Mouse (Mus musculus) heart, adult 2 months (tissue): ENCODE data around the gene Kif1bp.

Experiments
- CTCF ChIP-seq: fragments of 200-600 bp; IDR thresholded peaks from 2 replicates; pipeline ENCODE4 v1.8.1; 2022; ENCODE audit warnings: antibody characterized with exemption, mild to moderate bottlenecking, moderate library complexity
- EP300 ChIP-seq: fragments of 200-500 bp; IDR thresholded peaks from 2 replicates; pipeline ENCODE4 v1.6.1; 2011; ENCODE audit warnings: low read depth, low read length, control low read depth; ENCODE audit not compliant: insufficient read depth

DNA sequence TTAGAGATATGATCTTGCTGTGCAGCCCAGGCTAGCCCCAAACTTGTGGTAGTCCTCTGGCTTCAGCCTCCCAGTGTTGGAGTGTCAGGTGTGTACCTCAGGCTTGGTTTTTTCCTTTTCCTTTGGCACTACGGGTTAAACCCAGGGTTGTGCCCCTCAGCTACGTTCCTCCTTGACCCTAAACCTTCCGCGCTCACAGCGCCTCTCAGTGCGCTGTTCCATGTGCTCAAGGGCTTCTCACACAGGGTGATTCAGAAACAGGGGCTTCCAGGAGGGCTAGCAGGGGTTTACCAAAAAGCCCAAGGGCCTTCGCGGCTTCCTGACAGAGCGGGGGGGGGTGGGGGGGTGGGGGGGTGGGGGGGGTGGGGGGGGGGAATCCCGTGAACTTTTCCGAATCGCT, 35.8 kb downstream of the Kif1bp start:
- no peak for TF ChIP-seq EP300
- TF ChIP-seq CTCF = no peak
